Mouse (Mus musculus) cerebellum, postnatal 25 days (tissue): Measurements from ENCODE around the gene Phtf1.

Source experiments
- DNase-seq, 2 experiments: peaks; one replicate each; pipeline ENCODE4 v3.0.0; 2021; ENCODE audit warnings: mixed read lengths in 2 of 2

Gene Phtf1

GRCm38 (mm10) chr3:103967861-103968691, at the start of gene Phtf1:
Phtf1 (plus strand) TSS chr3:103968110.
- DNase-seq: peak; percentile 91 to 92

GRCm38 (mm10) chr3:103920094-103920493, 47.8 kb upstream of the Phtf1 start:
- no peak for DNase-seq

GRCm38 (mm10) chr3:103925302-103925701, 42.6 kb upstream of the Phtf1 start:
- no peak for DNase-seq

- peak; percentile 43 to 64 for DNase-seq
Measured at GRCm38 (mm10) chr3:103927511-103927910, 40.4 kb upstream of the Phtf1 start.

GRCm38 (mm10) chr3:103944794-103945562, 22.9 kb upstream of the Phtf1 start:
- no peak for DNase-seq

GRCm38 (mm10) chr3:103948666-103949065, 19.2 kb upstream of the Phtf1 start:
- DNase-seq: no peak

- no peak for DNase-seq
Measured at GRCm38 (mm10) chr3:103960622-103961021, 7.3 kb upstream of the Phtf1 start.

- no peak for DNase-seq
Measured at GRCm38 (mm10) chr3:103967231-103967630, 679 bp upstream of the Phtf1 start.

GRCm38 (mm10) chr3:103968701-103969100, 791 bp downstream of the Phtf1 start:
- DNase-seq: no peak

- no peak for DNase-seq
Measured at GRCm38 (mm10) chr3:103971157-103971556, 3.2 kb downstream of the Phtf1 start.

GRCm38 (mm10) chr3:103984556-103984955, 16.6 kb downstream of the Phtf1 start:
- no peak for DNase-seq

GRCm38 (mm10) chr3:103985194-103985593, 17.3 kb downstream of the Phtf1 start:
- no peak for DNase-seq

GRCm38 (mm10) chr3:103987831-103988432, 20.0 kb downstream of the Phtf1 start:
- DNase-seq: no peak

GRCm38 (mm10) chr3:103989352-103989751, 21.4 kb downstream of the Phtf1 start:
- no peak for DNase-seq

GRCm38 (mm10) chr3:103991271-103991670, 23.4 kb downstream of the Phtf1 start:
- no peak for DNase-seq

- DNase-seq: no peak
Measured at GRCm38 (mm10) chr3:103998724-103999123, 30.8 kb downstream of the Phtf1 start.

GRCm38 (mm10) chr3:104006896-104007466, 39.1 kb downstream of the Phtf1 start:
- peak; percentile 51 to 62 for DNase-seq

GRCm38 (mm10) chr3:104007479-104007878, 39.6 kb downstream of the Phtf1 start:
- peak; percentile 61 to 72 for DNase-seq

GRCm38 (mm10) chr3:104009924-104010662, 42.2 kb downstream of the Phtf1 start:
- no peak for DNase-seq

- no peak for DNase-seq
Measured at GRCm38 (mm10) chr3:104011972-104012371, 44.1 kb downstream of the Phtf1 start.

GRCm38 (mm10) chr3:104017931-104018330, 50.0 kb downstream of the Phtf1 start:
- DNase-seq: no peak

GRCm38 (mm10) chr3:104019453-104019852, 51.5 kb downstream of the Phtf1 start:
- peak in 1 of 2 experiments; percentile 30 for DNase-seq
